In the genomic region with DNA sequence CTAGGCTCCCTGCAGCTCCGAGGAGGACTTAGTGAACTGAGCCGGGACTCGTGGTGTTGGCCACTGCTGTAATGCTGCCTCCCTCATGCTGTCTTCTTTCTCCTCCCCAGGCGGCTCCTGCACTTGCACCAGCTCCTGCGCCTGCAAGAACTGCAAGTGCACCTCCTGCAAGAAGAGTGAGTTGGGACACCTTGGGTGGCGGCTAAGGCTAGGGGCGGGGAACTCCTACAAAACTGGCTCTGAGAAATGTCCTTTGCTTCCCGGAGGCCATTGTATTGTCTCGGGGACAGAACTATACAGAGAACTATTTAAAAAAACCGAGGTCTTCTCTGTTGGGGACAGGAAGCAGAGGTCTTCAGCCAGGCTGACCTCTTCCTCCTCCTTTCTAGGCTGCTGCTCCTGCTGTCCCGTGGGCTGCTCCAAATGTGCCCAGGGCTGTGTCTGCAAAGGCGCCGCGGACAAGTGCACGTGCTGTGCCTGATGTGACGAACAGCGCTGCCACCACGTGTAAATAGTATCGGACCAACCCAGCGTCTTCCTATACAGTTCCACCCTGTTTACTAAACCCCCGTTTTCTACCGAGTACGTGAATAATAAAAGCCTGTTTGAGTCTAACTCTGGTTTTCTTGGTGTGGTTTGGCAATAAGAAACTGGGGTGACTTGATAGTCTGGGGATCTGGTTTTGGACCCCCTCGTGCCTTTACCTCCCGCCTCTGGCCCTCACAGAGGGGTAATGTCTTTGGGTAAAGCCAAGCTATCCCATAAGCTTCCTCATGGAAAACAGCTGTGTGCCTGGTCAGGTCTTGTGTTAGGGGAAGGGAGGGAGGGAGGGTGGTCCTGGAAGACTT, we compare ENCODE assay signal across 8 mouse cellular contexts. TPM values are rescaled to one million over a fixed set of nuclear protein-coding genes. Genes with fewer than 3 reads are reported as not detected.
DNase-seq lines count a peak whose midpoint lies in the region; ATAC-seq and TF ChIP-seq lines count a peak whose summit lies in the region.

No protein-coding gene starts in this region.

- H3K79me2 ChIP-seq in CH12.LX (replicated peaks; ENCODE audit: control insufficient read depth, extremely low read depth, insufficient read depth, poor library complexity, severe bottlenecking): peaks cover 4% of the 10 kb centered on the region; the same call in 1 of the 2 replicates

- TF ChIP-seq CTCF in CH12.LX (conservative IDR thresholded peaks at IDR 0.05 in 1 of 2, IDR thresholded peaks at IDR 0.05 in 1 of 2; ENCODE audit: low read depth in 2 of 2, low read length in 2 of 2): no peak
- no peak for TF ChIP-seq CTCF in embryonic fibroblast, embryonic 13.5 days (IDR thresholded peaks at IDR 0.05; ENCODE audit: borderline replicate concordance, insufficient read depth, low read length)

- no peak for ATAC-seq in CD4-positive, CD25-positive, alpha-beta regulatory T cell, adult 4 months
- no peak for ATAC-seq in intestine, embryonic 14.5 days (replicated peaks; ENCODE audit: low FRiP score, low TSS enrichment, low read depth)

- peak overlapping the region; percentile 32; the same call in 1 of the 2 replicates for H3K4me2 ChIP-seq in CH12.LX (ENCODE audit: insufficient read depth, low read depth, poor library complexity, severe bottlenecking)
- peak overlapping the region; percentile 64 for H3K4me2 ChIP-seq in intestine, embryonic 14.5 days (ENCODE audit: low read length)

- TF ChIP-seq POLR2A in CH12.LX (IDR thresholded peaks at IDR 0.05; ENCODE audit: low read depth, low read length): no peak
- TF ChIP-seq POLR2A in embryonic fibroblast, embryonic 13.5 days (IDR thresholded peaks at IDR 0.05; ENCODE audit: low read depth, low read length): 0 out of 2 replicates have a peak, but pooled peaks have one; percentile 18

- H3K36me3 ChIP-seq in CH12.LX (replicated peaks in 1 of 2; ENCODE audit: control insufficient read depth in 1 of 2, insufficient read depth in 1 of 2, low read length in 1 of 2): no peaks in the 10 kb centered on the region
- no peaks in the 10 kb centered on the region for H3K36me3 ChIP-seq in intestine, embryonic 14.5 days (ENCODE audit: control insufficient read depth, insufficient read depth, low read length)

- peaks cover 2% of the 10 kb centered on the region for H3K9me3 ChIP-seq in CH12.LX (replicated peaks; ENCODE audit: low read length)
- H3K9me3 ChIP-seq in intestine, embryonic 14.5 days (ENCODE audit: control insufficient read depth, low read length): no peaks in the 10 kb centered on the region

- 8% methylated on average over 25 of the region's 25 CpGs for WGBS in intestine, embryonic 14.5 days

- peaks cover 58% of the 10 kb centered on the region for H3K27me3 ChIP-seq in CH12.LX (replicated peaks)
- peaks cover 87% of the 10 kb centered on the region for H3K27me3 ChIP-seq in intestine, embryonic 14.5 days (replicated peaks; ENCODE audit: control insufficient read depth, insufficient read depth, low read length)

- no peak for TF ChIP-seq RAD21 in CH12.LX (IDR thresholded peaks at IDR 0.05; ENCODE audit: low read depth, low read length)

- dilution Hi-C loops in CH12.LX (cut with MboI; ENCODE audit: extremely low pct_ligation_motif_present, extremely low pct_unique_long_range_greater_than_20kb, low sequenced_read_pairs): no loop called here

- in situ Hi-C loops in CH12.LX (cut with MboI; ENCODE audit: low pct_ligation_motif_present, low pct_unique_long_range_greater_than_20kb, low sequenced_read_pairs): loop anchor here (25.0 kb wide), 1 partner anchor 493 kb away; no protein-coding TSS in a partner anchor

- peak overlapping the region; percentile 71 for H3K9ac ChIP-seq in CH12.LX (ENCODE audit: insufficient read depth, low read depth)
- H3K9ac ChIP-seq in intestine, embryonic 14.5 days (ENCODE audit: low read length): peak overlapping the region; percentile 41

- peak overlapping the region; percentile 41 for H3K27ac ChIP-seq in CH12.LX (ENCODE audit: insufficient read depth, low read depth)
- H3K27ac ChIP-seq in embryonic fibroblast, embryonic 13.5 days (ENCODE audit: insufficient read depth, low read length): peak overlapping the region; percentile 46; the same call in 1 of the 2 replicates
- H3K27ac ChIP-seq in intestine, embryonic 14.5 days (ENCODE audit: low read depth): no peak overlapping the region

- DNase-seq in CD4-positive, CD25-positive, alpha-beta regulatory T cell, adult 2 months (ENCODE audit: low read depth, low spot score): peak; percentile 21
- no peak for DNase-seq in CH12.LX (ENCODE audit: extremely low read depth)
- peak; percentile 70 for DNase-seq in intestine, embryonic 14.5 days (ENCODE audit: low spot score)
- peak; percentile 24 for DNase-seq in lung, postnatal 36 days
- DNase-seq in thymus, postnatal 14 days: no peak
- no peak for DNase-seq in layer of hippocampus, postnatal 14 days (ENCODE audit: low spot score in 2 of 2)

- TF ChIP-seq EP300 in CH12.LX (IDR thresholded peaks at IDR 0.05; ENCODE audit: low read length): no peak

- peak overlapping the region; percentile 41 to 78 (median 53) for H3K4me3 ChIP-seq in CH12.LX (replicated peaks in 1 of 3; ENCODE audit: low read depth in 2 of 3, low read length in 2 of 3, poor library complexity in 1 of 3)
- peak overlapping the region; percentile 70 for H3K4me3 ChIP-seq in embryonic fibroblast, embryonic 13.5 days (ENCODE audit: insufficient read depth, low read length)
- peak overlapping the region; percentile 48 for H3K4me3 ChIP-seq in intestine, embryonic 14.5 days (ENCODE audit: low read depth, low read length)

- H3K4me1 ChIP-seq in CH12.LX (ENCODE audit: control insufficient read depth in 1 of 2, insufficient read depth in 2 of 2): peaks cover 0 to 25% of the 10 kb centered on the region in 2 experiments; a peak in 2 of 4 replicates
- H3K4me1 ChIP-seq in embryonic fibroblast, embryonic 13.5 days (ENCODE audit: control insufficient read depth, insufficient read depth, low read length): peaks cover 2% of the 10 kb centered on the region; the same call in 1 of the 2 replicates
- no peaks in the 10 kb centered on the region for H3K4me1 ChIP-seq in intestine, embryonic 14.5 days (replicated peaks; ENCODE audit: control insufficient read depth, insufficient read depth, low read length)

TF ChIP-seq in CH12.LX, 34 proteins besides CTCF, POLR2A, EP300 and RAD21 (continues in another document):
- TF ChIP-seq BHLHE40 (IDR thresholded peaks at IDR 0.05; ENCODE audit: low read depth, low read length) (peak; percentile 77), MYC (IDR thresholded peaks at IDR 0.05; ENCODE audit: low read depth, low read length) (no peak; the same call in none of the 2 replicates), POLR2AphosphoS2 (IDR thresholded peaks at IDR 0.05; ENCODE audit: low read depth, low read length) (no peak), ZC3H11A (IDR thresholded peaks at IDR 0.05; ENCODE audit: low read depth, low read length) (no peak), SMC3 (IDR thresholded peaks at IDR 0.05; ENCODE audit: low read depth, low read length) (no peak), MAX (IDR thresholded peaks at IDR 0.05; ENCODE audit: low read length) (peak; percentile 43), GABPA (IDR thresholded peaks at IDR 0.05; ENCODE audit: insufficient replicate concordance, low read depth, low read length) (no peak)

RNA-seq across cellular contexts. Expression of a gene that starts 1.1 kb away (rescaled TPM):
- polyA plus RNA-seq in CD4-positive, CD25-positive, alpha-beta regulatory T cell, adult 4 months (2017; shearing (Covaris generic)): 1 to 10 TPM; 3.5 to 4.2 TPM
- 174 and 239 TPM in 2 replicates for total RNA-seq in CH12.LX (2012; rRNA removed)
- 13.6 and 19.9 TPM in 2 replicates for total RNA-seq in CH12.LX (2014; rRNA removed)
- polyA plus RNA-seq in CH12.LX (2012; ENCODE audit: insufficient read length, low read depth): 57.4 and 62.7 TPM in 2 replicates
- 435 and 525 TPM in 2 replicates for polyA plus RNA-seq in embryonic fibroblast, embryonic 13.5 days (2011; ENCODE audit: insufficient read length, low read depth, missing spikeins)
- 473 and 778 TPM in 2 replicates for polyA plus RNA-seq in intestine, embryonic 14.5 days (2014; fragmentation: Nextera tagmentation; extraction: Ambion mirVana)
- 100 to 1,000 TPM; 472 to 625 TPM for total RNA-seq in layer of hippocampus, postnatal 14 days (2021)

RNA-seq across cellular contexts. Expression of a gene that starts 7.5 kb away (rescaled TPM):
- not detected for polyA plus RNA-seq in CD4-positive, CD25-positive, alpha-beta regulatory T cell, adult 4 months (2017; shearing (Covaris generic))
- total RNA-seq in CH12.LX (2012; rRNA removed) (109 and 212 TPM in 2 replicates), CH12.LX (2014; rRNA removed) (4.1 and 4.3 TPM in 2 replicates)
- polyA plus RNA-seq in CH12.LX (2012; ENCODE audit: insufficient read length, low read depth): 49.4 and 54.4 TPM in 2 replicates
- 199 and 340 TPM in 2 replicates for polyA plus RNA-seq in embryonic fibroblast, embryonic 13.5 days (2011; ENCODE audit: insufficient read length, low read depth, missing spikeins)
- 104 and 155 TPM in 2 replicates for polyA plus RNA-seq in intestine, embryonic 14.5 days (2014; fragmentation: Nextera tagmentation; extraction: Ambion mirVana)
- 100 to 1,000 TPM; 467 to 654 TPM for total RNA-seq in layer of hippocampus, postnatal 14 days (2021)

RNA-seq across cellular contexts. Expression of a gene that starts 27.5 kb away (rescaled TPM):
- polyA plus RNA-seq in CD4-positive, CD25-positive, alpha-beta regulatory T cell, adult 4 months (2017; shearing (Covaris generic)): not detected
- total RNA-seq in CH12.LX (2012; rRNA removed) (20.0 and 20.6 TPM in 2 replicates), CH12.LX (2014; rRNA removed) (not detected in 2 replicates)
- 1.9 and 2.5 TPM in 2 replicates for polyA plus RNA-seq in CH12.LX (2012; ENCODE audit: insufficient read length, low read depth)
- 3.3 TPM in 1 of 2 replicates, not detected in the other for polyA plus RNA-seq in embryonic fibroblast, embryonic 13.5 days (2011; ENCODE audit: insufficient read length, low read depth, missing spikeins)
- polyA plus RNA-seq in intestine, embryonic 14.5 days (2014; fragmentation: Nextera tagmentation; extraction: Ambion mirVana): 8.0 and 8.7 TPM in 2 replicates
- 1,000 to 10,000 TPM; 1,034 to 1,120 TPM for total RNA-seq in layer of hippocampus, postnatal 14 days (2021)

RNA-seq across cellular contexts. Expression of a gene that starts 34.4 kb away (rescaled TPM):
- polyA plus RNA-seq in CD4-positive, CD25-positive, alpha-beta regulatory T cell, adult 4 months (2017; shearing (Covaris generic)): 10 to 100 TPM; 26.4 to 51.6 TPM
- 46.0 and 65.9 TPM in 2 replicates for total RNA-seq in CH12.LX (2012; rRNA removed)
- 86.2 and 88.3 TPM in 2 replicates for total RNA-seq in CH12.LX (2014; rRNA removed)
- polyA plus RNA-seq in CH12.LX (2012; ENCODE audit: insufficient read length, low read depth): 99.6 and 102 TPM in 2 replicates
- polyA plus RNA-seq in embryonic fibroblast, embryonic 13.5 days (2011; ENCODE audit: insufficient read length, low read depth, missing spikeins): 58.2 and 65.0 TPM in 2 replicates
- polyA plus RNA-seq in intestine, embryonic 14.5 days (2014; fragmentation: Nextera tagmentation; extraction: Ambion mirVana): 90.0 and 98.1 TPM in 2 replicates
- 10 to 100 TPM; 54.8 to 56.1 TPM for total RNA-seq in layer of hippocampus, postnatal 14 days (2021)

RNA-seq across cellular contexts. Expression of a gene that starts 42.9 kb away (rescaled TPM):
- not detected for polyA plus RNA-seq in CD4-positive, CD25-positive, alpha-beta regulatory T cell, adult 4 months (2017; shearing (Covaris generic))
- total RNA-seq in CH12.LX (2012; rRNA removed) (not detected in 2 replicates), CH12.LX (2014; rRNA removed) (not detected in 2 replicates)
- not detected in 2 replicates for polyA plus RNA-seq in CH12.LX (2012; ENCODE audit: insufficient read length, low read depth)
- not detected in 2 replicates for polyA plus RNA-seq in embryonic fibroblast, embryonic 13.5 days (2011; ENCODE audit: insufficient read length, low read depth, missing spikeins)
- 1.3 TPM in 1 of 2 replicates, not detected in the other for polyA plus RNA-seq in intestine, embryonic 14.5 days (2014; fragmentation: Nextera tagmentation; extraction: Ambion mirVana)
- not detected for total RNA-seq in layer of hippocampus, postnatal 14 days (2021)

Comparison
In these comparisons a context has a peak if more than half of its experiments do, and no peak if none do; other contexts are left out.
1. DNase-seq: peak in CD4-positive, CD25-positive, alpha-beta regulatory T cell, adult 2 months (single experiment), intestine, embryonic 14.5 days (single experiment) and lung, postnatal 36 days (single experiment); none in CH12.LX (single experiment), thymus, postnatal 14 days (single experiment) and layer of hippocampus, postnatal 14 days (0 of 2).
2. RNA of a gene that starts 1.1 kb away (polyA plus RNA-seq): 473 to 778 TPM in intestine, embryonic 14.5 days, 435 to 525 TPM in embryonic fibroblast, embryonic 13.5 days and 57.4 to 62.7 TPM in CH12.LX; 3.5 to 4.2 TPM in CD4-positive, CD25-positive, alpha-beta regulatory T cell, adult 4 months; every median in the first group is over 10 times any median in the second.
3. RNA of a gene that starts 7.5 kb away (polyA plus RNA-seq): 199 to 340 TPM in embryonic fibroblast, embryonic 13.5 days, 104 to 155 TPM in intestine, embryonic 14.5 days and 49.4 to 54.4 TPM in CH12.LX; not detected in CD4-positive, CD25-positive, alpha-beta regulatory T cell, adult 4 months; every median in the first group is over 10 times any median in the second.
4. Peak in every context shown above with its lines, with median percentiles within 50 percentile points of each other: H3K4me3 ChIP-seq.